Mouse (Mus musculus) liver, postnatal 0 days (tissue): ENCODE results near the gene Ptprj.

Source experiments
- CTCF ChIP-seq: sonication (generic); IDR thresholded peaks from 2 replicates; pipeline ENCODE4 v1.5.1; 2016; ENCODE audit warnings: antibody characterized with exemption, low read depth
- EP300 ChIP-seq: IDR thresholded peaks from 2 replicates; pipeline ENCODE4 v1.6.1; 2016; ENCODE audit warnings: antibody characterized with exemption, low read depth, mild to moderate bottlenecking

DNA sequence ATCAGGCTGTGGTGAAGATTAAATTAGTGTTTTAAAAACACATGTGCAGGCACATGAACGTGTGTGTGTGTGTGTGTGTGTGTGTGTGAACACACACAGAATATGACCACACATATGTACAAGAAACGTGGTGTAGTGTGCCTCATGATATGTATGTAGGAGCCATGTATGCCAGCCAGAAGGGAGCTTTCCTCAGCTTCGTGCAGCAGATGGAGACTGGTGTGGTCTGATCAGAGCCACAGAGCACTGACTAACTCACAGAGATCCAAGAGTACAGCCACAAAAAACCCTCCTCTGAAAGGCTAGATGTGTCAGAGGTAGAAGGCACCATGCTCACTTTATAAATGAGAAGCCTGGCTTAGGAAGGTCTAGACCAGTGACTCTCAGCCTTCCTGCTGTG, 22.5 kb downstream of the Ptprj start:
- no peak for TF ChIP-seq CTCF
- TF ChIP-seq EP300: no peak
